Mouse (Mus musculus) stomach, postnatal 0 days (tissue): Measurements from ENCODE around the gene Olfr1280.

Experiments used
- CTCF ChIP-seq: IDR thresholded peaks from 2 replicates; pipeline ENCODE4 v1.5.1; 2016; ENCODE audit warnings: antibody characterized with exemption, low read depth, mild to moderate bottlenecking, moderate library complexity
- EP300 ChIP-seq: optimal IDR thresholded peaks from 2 replicates; pipeline ENCODE3; 2016; ENCODE audit warnings: antibody characterized with exemption

GRCm38 (mm10) chr2:111289836-111290235, 24.0 kb upstream of the Olfr1280 start, which contains the start of gene Olfr1278:
- TF ChIP-seq CTCF: no peak
- no peak for TF ChIP-seq EP300
